Mouse (Mus musculus): Measurements from ENCODE around the gene Paf1. TPM values are rescaled to one million over a fixed set of nuclear protein-coding genes. Genes with fewer than 3 reads are reported as not detected.
A peak's percentile ranks its signal among the peaks of the same experiment; 100 is the strongest.

Paf1 gene
- total and polyA plus RNA-seq, 3 experiments: 53.5 to 645 (median 99.9) TPM

DNA sequence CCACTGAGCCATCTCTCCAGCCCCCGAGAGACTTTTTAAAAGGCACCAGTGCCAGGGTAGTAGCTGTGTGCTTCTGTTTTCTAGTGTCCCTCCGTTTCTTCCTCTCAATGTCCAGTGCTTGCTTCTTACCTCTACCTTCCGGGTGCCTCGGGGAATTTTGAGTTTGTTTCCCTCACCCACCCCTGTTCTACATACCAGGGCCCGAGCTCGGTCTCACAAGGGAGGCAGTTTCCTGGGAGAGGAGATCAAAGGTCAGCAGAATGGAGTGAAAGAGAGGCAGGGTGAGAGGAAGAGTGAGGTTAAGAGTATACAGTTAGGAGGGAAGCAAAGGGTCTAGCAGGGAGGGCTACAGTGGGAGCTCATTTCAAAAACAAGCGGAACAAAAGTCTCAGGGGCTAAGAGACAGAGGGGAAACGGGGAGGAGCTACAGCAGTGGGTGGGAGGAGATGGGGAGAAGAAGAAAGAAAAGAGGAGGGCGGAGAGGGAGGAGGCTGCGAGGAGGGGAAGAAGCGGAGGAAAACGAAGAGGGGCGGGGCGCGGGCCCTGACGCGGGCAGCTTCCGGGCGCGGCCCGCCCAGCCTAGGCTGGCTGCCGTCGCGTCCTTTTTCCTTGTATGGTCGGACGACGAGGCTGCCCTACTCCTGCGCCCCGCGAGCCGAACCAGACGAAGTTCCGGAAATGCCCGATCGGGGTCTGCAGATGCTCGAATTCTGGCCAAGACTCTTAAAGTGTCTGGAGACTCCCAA lies 17.4 kb upstream of the Paf1 start (continued):
- no peak for TF ChIP-seq CTCF (IDR thresholded peaks at IDR 0.05 in 2 of 3, conservative IDR thresholded peaks at IDR 0.05 in 1 of 3; ENCODE audit: control insufficient read depth in 1 of 3, insufficient read depth in 1 of 3, low read depth in 2 of 3, low read length in 3 of 3, poor library complexity in 1 of 3, severe bottlenecking in 1 of 3)
- TF ChIP-seq SMC3 (IDR thresholded peaks at IDR 0.05; ENCODE audit: low read depth, low read length): no peak
- no peak; the same call in 1 of the 2 replicates for TF ChIP-seq HCFC1 (IDR thresholded peaks at IDR 0.05; ENCODE audit: low read depth, low read length)
- TF ChIP-seq POLR2A (IDR thresholded peaks at IDR 0.05; ENCODE audit: control insufficient read depth in 1 of 2, insufficient read depth in 1 of 2, low read depth in 1 of 2, low read length in 2 of 2, poor library complexity in 1 of 2): peak; percentile 56 to 74; a peak in 3 of 4 replicates
- TF ChIP-seq GATA1 (IDR thresholded peaks at IDR 0.05; ENCODE audit: low read depth, low read length): no peak
- peak; percentile 45 for TF ChIP-seq NELFE (IDR thresholded peaks at IDR 0.05; ENCODE audit: low read depth, low read length)
- peak; percentile 96 for TF ChIP-seq TBP (IDR thresholded peaks at IDR 0.05; ENCODE audit: low read depth, low read length)
- TF ChIP-seq BHLHE40 (IDR thresholded peaks at IDR 0.05; ENCODE audit: borderline replicate concordance, low read depth, low read length): no peak; the same call in 1 of the 2 replicates
- TF ChIP-seq TAL1 (IDR thresholded peaks at IDR 0.05; ENCODE audit: low read length): no peak
- no peak for TF ChIP-seq MAFK (IDR thresholded peaks at IDR 0.05; ENCODE audit: borderline replicate concordance, low read depth, low read length)
- TF ChIP-seq MXI1 (IDR thresholded peaks at IDR 0.05; ENCODE audit: low read depth, low read length): no peak
- TF ChIP-seq CHD1 (IDR thresholded peaks at IDR 0.05; ENCODE audit: low read depth, low read length): no peak
- TF ChIP-seq GABPA (IDR thresholded peaks at IDR 0.05; ENCODE audit: low read depth, low read length): no peak
- TF ChIP-seq NRF1 (IDR thresholded peaks at IDR 0.05; ENCODE audit: insufficient read depth, low read depth, low read length, poor library complexity, severe bottlenecking): peak; percentile 10; the same call in 1 of the 2 replicates
- TF ChIP-seq RCOR1 (IDR thresholded peaks at IDR 0.05; ENCODE audit: low read depth, low read length): no peak

DNA sequence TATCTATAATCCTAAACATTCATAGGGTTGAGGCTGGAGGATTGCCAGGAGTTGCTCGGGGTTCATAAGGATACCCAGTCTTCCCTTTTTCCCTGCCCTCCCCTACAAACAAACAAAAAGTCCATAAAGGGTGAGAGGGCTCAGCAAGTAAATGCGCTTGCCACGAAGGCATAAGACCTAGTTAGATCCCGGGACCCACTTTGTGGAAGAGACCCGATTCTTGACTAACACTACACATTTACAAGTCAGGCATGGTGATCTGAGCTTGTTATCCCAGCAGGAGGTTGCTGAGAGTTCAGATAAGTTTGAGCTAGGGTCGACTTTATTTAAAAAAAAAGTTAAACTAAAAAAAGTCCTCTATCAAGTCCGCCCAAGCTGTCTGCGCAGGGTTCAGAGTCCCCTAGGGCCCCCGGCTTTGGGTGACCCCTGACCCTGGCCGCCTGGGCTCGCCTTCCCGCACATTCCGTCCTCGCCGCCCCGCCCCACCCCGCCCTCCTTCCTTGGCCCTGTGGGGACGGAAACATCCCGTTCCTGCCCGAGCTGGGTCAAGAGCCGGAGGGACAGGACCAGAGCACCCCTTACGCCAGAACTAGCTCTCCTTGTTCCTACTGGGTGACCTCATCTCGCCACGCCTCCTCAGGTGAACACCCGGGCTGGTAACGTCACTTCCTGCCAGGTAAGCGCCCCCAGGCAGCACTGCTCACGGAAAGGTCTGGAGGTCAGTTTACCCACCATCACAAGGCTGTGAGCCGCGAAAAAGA lies 16.6 kb upstream of the Paf1 start:
- DNase-seq (ENCODE audit: low read depth, low spot score): no peak
- peaks cover 0 to 10% of the 10 kb centered on the region in 2 experiments; a peak in 2 of 4 replicates for H3K36me3 ChIP-seq (ENCODE audit: control insufficient read depth in 1 of 2, insufficient read depth in 2 of 2, low read length in 2 of 2)
- H3K79me2 ChIP-seq (ENCODE audit: control insufficient read depth, insufficient read depth, low read length, poor library complexity): peaks cover 5% of the 10 kb centered on the region
- peaks cover 4 to 20% of the 10 kb centered on the region in 2 experiments for H3K4me1 ChIP-seq (ENCODE audit: control insufficient read depth in 1 of 2, insufficient read depth in 2 of 2, low read length in 2 of 2)
- peak overlapping the region; percentile 80 for H3K9ac ChIP-seq (ENCODE audit: control insufficient read depth, low read depth, low read length, poor library complexity, severe bottlenecking)
- peak; percentile 3; the same call in 1 of the 2 replicates for TF ChIP-seq SIN3A (IDR thresholded peaks at IDR 0.05; ENCODE audit: low read length)
- 0 out of 2 replicates have a peak, but pooled peaks have one; percentile 2 for TF ChIP-seq GATA1 (IDR thresholded peaks at IDR 0.05; ENCODE audit: low read depth, low read length)
- 0 out of 2 replicates have a peak, but pooled peaks have one; percentile 18 for TF ChIP-seq ZNF384 (IDR thresholded peaks at IDR 0.05; ENCODE audit: low read depth, low read length)
- TF ChIP-seq JUND (IDR thresholded peaks at IDR 0.05; ENCODE audit: low read depth, low read length): no peak
- H3K4me3 ChIP-seq (ENCODE audit: control insufficient read depth in 1 of 2, insufficient read depth in 1 of 2, low read depth in 2 of 2, low read length in 2 of 2): peak overlapping the region; percentile 56 to 64
- H3K27me3 ChIP-seq (ENCODE audit: control insufficient read depth in 1 of 2, insufficient read depth in 2 of 2, low read length in 2 of 2): no peaks in the 10 kb centered on the region
- H3K9me3 ChIP-seq (replicated peaks; ENCODE audit: insufficient read depth, low read length): no peaks in the 10 kb centered on the region
- H3K27ac ChIP-seq (ENCODE audit: control insufficient read depth, low read depth, low read length): peak overlapping the region; percentile 83

Data from MEL (cell line).